Mouse (Mus musculus) WW6 (cell line): ENCODE results near the gene Prdx4.
"Not testable (repeated sequence)": the region's sequence is repeated elsewhere in the genome, so short reads cannot be mapped to it uniquely, and the experiment has no call there.

Source experiments
- DNase-seq: peaks from one replicate; pipeline ENCODE4 v3.0.0-alpha.2; 2013; ENCODE audit warnings: low read depth, low spot score

Gene Prdx4

DNA sequence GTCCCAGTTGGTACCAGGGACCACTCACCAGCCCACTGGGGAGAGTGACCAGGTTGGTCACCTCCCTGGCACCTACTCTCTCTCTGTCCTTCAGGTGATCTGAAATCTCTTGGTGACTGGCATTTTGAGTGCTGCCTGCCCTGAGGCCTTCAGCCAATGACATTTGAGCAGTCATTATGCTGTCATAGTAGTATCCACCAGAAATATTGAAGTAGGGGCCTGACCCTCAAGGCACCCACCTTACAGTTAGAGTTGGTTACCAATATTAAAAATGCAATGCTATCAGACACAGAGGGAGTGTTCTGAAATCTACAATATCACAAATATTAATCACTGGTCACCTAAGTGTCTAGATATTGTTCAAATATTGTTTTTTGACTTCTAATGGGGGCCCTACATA lies at the start of gene Prdx4:
Gene Prdx4 (minus strand): TSS at position 101 of the 400 bp plus-strand sequence.
- DNase-seq, result no peak

DNA sequence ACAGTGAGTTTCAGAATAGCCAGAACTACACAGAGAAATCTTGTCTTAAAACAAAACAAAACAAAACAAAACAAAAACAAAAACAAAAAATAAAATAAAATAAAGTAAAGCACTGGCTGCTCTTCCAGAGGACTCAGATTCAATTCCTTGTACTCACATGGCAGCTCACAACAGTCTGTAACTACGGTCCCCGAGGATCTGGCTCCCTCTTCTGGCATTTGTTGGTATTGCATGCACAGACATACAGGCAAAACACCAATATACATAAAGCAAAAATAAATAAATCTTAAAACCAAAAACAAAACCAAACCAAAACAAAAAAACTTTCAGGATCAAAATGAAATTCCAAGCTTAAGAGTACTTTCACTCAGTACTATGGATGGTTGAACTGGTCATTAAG lies 36.0 kb upstream of the Prdx4 start:
- DNase-seq, result no peak

DNA sequence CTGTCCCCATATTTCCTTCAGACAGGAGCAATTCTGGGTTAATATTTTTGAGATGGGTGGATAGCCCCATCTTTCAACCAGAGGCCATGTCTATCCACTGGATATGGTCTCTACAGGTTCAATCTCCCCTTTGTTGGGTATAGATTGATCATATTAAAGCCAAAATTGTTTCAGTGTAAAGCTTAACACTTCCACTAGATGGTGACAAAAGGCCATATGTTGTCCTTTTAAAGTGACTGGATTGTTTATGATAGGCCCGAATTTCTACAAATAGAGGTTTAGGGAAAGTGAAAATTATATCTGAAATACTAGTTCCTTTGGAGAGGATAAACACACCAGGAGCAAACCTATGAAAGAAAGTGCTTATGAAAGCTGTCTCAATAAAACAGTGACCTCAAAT lies 34.9 kb upstream of the Prdx4 start:
- DNase-seq, result no peak

DNA sequence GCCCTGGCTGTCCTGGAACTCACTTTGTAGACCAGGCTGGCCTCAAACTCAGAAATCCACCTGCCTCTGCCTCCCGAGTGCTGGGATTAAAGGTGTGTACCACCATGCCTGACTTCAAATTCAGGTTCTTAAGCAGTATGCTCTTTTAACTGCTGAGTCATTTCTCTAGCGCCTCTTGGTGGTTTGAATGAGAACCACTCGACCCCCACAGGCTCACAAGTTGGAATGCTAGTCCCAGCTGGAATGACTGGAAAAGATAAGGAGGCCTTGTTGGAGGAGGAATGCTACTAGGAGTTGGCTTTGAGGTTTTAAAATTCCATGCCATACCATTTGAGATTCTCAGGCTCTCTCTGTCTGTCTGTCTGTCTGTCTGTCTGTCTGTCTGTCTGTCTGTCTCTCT lies 29.6 kb upstream of the Prdx4 start:
- not testable (repeated sequence) for DNase-seq

DNA sequence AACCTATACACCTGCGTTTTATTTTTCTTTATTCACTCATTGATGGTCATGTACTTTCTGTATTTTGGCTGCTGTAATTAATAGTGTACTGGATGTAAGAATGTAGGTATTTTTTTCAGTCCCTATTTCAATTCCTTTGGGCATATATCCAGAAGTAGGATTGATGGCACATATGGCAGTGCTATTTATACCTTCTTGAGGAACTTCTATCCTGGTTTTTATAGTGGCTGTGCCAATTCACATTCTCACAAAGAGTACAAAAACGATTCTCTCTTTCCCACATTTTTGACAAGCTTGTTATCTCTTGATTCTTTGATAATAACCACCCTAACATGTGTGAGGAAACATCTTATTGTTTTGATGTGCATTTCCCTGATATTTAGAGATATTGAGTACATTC lies 24.5 kb upstream of the Prdx4 start:
- no peak for DNase-seq

DNA sequence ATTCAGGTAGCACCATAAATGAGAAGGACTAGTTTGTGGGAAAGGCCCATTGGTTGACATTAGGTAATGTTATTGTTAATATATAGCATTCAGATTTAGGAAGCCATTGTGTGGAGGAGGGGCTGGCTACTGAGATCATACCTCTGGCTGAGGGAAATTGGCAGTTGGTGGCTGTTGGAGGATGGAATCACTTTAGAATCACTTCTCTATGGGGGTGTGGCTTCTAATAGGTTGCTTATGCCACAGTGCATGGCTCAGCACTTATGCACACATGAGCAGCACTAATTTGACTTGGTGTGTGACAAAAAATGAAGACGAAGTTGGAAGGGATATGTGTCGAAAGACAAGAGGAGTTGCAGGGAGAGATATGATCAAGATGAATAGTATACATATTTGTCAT lies 5.7 kb upstream of the Prdx4 start:
- no peak for DNase-seq

DNA sequence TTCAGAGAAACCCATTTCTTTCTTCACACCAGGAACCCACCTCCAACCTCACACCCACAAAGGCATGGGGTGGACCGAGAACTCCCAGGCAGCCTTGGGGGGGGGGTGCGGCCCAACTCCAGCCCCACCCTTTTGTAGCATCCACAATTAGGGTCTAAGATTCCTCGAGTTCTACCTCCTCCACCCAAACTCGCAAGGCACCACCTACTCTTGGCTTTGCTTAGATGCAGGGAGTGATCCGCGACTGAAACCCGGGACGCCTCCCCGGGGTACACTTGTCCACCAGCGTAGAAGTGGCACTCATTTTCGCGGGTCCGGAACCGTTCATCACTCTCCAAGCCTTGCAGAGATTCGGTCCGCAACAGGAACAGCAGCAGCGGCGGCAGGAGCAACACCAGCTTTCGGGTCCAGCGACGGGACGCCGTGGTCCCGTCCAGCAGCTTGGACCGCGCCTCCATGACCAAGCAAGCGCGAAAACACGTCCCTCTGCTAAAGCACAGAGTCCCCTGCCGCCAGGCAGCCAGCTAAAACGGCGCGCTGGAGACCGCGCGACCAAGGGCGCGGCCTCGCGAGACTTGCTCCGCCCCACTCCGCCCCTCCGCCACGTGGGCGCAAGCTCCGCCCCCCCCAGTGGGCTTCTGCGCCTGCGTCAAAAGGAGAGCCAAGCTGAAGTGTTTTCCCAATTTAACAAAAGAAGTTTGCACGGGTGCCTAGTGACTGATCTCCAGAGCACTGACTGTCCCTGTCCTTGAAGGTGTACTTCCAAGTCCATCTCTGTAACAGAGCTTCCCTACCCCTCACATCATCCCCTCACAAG lies 2.4 kb downstream of the Prdx4 start:
- DNase-seq, result peak; percentile 48

DNA sequence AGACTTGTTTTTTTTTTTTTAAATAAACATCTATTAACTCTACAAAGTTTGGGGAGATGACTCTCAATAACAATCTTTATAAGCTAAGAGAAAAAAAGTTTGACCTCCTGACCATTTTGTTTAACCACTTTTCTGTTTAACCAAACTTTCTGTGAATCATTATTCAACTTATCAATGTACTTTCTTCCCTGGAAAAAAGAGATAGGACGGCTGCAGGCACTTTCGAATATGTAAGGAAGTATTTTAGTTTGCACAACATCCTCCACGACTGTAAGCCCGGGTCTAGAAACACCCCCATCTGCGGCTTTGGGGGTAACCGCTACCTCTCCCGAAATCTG lies 3.0 kb downstream of the Prdx4 start:
- DNase-seq, result no peak

DNA sequence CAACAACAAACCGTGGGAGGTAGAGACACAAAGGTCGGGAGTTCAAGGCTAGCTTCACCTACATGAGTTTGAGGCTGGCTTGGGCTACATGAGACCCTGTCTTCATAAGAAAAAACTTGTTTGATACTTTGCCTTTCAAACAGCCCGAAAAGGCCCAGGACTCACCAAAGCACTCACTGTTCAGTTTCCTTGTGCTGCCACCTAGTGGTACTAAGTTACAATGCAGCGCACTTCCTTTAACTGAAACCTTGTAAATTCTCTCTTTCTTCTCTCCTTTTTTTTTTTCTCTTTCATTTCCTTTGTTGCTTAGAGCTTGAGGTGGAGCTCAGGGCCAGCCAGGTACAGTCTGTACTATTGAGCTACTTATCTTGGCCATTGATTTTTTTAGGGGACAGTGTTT lies 22.5 kb downstream of the Prdx4 start:
- no peak for DNase-seq

DNA sequence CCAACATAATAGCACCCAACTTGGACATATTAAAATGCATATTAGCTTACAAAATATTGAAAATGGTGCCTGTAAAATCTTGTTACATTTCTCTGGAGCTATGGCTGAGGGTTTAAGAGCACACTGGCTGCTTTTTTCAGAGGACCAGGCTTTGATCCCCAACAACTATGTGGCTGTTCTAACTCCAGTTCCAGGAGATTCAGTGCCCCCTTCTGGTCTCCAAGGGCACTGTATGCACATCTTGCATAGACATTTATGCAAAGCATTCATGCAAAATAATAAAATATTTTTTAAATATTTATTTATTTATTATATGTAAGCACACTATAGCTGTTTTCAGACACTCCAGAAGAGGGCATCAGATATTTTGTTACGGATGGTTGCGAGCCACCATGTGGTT lies 34.2 kb downstream of the Prdx4 start:
- DNase-seq, result no peak

DNA sequence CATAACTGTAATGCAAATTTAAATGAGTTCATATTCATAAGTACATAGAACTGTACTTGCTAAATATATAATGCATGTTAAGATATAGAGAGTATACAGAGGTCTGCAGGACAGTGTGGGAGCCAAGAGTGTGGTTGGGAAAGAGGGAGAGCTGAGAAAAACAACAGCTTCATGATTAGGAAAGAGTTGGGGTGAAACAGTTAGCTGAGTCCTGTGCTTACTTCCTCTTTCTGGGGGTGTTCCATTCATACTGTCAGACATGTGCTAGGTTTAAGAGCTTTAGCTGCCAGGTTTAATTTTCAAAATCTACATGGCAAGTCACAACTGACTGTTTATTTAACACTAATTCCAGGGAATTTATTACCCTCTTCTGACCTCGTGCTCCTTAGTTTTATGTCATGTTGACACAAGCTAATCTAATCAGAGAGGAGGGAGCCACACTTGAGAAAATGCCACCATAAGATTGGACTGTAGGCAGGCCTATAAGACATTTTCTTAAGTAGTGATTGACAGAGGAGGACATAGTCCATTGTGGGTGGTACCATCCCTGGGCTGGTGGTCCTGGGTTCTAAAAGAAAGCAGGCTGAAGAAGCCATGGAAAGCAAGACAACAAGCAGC lies 60.0 kb downstream of the Prdx4 start:
- no peak for DNase-seq

DNA sequence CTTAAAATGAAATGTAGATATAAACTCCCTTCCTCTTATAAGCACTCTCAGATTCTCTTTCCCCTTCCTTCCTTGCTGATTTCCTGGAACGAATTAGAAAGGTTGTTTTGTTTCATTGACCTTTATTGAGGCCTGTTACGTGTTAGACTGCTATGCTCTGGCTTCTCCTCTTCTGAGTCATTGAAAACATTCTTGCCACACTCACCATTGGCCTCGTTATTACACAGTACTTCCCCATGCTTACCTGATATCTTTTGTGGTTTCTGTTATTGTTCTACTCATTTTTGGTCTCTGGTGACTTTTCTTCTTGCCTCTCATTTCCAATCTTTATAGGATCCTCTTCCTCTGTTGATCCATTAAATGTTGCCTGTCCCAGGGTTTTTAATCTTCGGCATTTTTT lies 62.1 kb downstream of the Prdx4 start:
- DNase-seq, result no peak
